Mouse (Mus musculus): ENCODE data around the gene Ppp4c.

Ppp4c gene

GRCm38 (mm10) chr7:126749582-126750343 lies 42.5 kb downstream of the Ppp4c start:
- DNase-seq = no peak

GRCm38 (mm10) chr7:126748824-126749223 lies 43.5 kb downstream of the Ppp4c start:
- DNase-seq = no peak

GRCm38 (mm10) chr7:126746798-126747197 lies 45.5 kb downstream of the Ppp4c start:
- no peak for DNase-seq

GRCm38 (mm10) chr7:126746066-126746465 lies 46.2 kb downstream of the Ppp4c start:
- no peak for DNase-seq

- no peak for DNase-seq
These were observed 50.3 kb downstream of the Ppp4c start for GRCm38 (mm10) chr7:126741964-126742482.

- DNase-seq = no peak
These were observed 50.8 kb downstream of the Ppp4c start for GRCm38 (mm10) chr7:126741452-126741851.

GRCm38 (mm10) chr7:126740977-126741376 lies 51.3 kb downstream of the Ppp4c start:
- no peak for DNase-seq

- DNase-seq = no peak
These were observed 52.1 kb downstream of the Ppp4c start for GRCm38 (mm10) chr7:126740132-126740735.

DNA sequence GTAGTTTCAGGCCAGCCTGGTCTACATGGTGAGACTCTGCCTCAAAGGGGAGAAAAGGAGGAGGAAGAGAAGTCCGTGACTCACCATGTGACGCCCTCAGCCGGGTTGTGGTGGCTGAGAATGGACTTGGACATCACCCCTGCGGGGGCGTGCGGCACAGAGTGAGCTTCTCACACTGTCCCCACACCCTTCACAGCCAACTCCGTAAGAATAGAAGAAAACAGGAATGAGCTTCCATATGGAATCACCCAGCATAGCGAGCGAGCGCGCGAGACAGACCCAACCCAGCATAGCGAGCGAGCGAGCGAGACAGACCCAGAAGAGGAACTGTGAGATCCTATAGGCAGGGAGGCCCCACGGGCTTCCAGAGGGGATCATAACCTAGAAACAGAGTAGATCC lies 52.7 kb downstream of the Ppp4c start:
- DNase-seq = no peak

GRCm38 (mm10) chr7:126736122-126736521 lies 56.2 kb downstream of the Ppp4c start:
- DNase-seq = no peak
